Mouse (Mus musculus) thymus, adult 2 months (tissue): ENCODE data around the gene Acsl6. TPM values are rescaled to one million over a fixed set of nuclear protein-coding genes. Genes with fewer than 3 reads are reported as not detected.

Source experiments
- DNase-seq: peaks from one replicate; pipeline ENCODE4 v3.0.0; 2021
- H3K27ac ChIP-seq: fragments of 200-500 bp; 2 replicates; pipeline ENCODE4 v1.5.1; 2012; ENCODE audit warnings: low read length, control low read depth; ENCODE audit not compliant: control insufficient read depth, insufficient read depth
- H3K27me3 ChIP-seq: fragments of 200-500 bp; 2 replicates; pipeline ENCODE4 v1.6.1; 2012; ENCODE audit warnings: mild to moderate bottlenecking, low read length, moderate library complexity, mixed read lengths; ENCODE audit not compliant: control insufficient read depth, insufficient read depth
- H3K36me3 ChIP-seq: fragments of 200-500 bp; 2 replicates; pipeline ENCODE4 v1.6.1; 2012; ENCODE audit warnings: mild to moderate bottlenecking, low read length, moderate library complexity; ENCODE audit not compliant: control insufficient read depth, insufficient read depth
- H3K4me1 ChIP-seq: fragments of 200-500 bp; replicated peaks from 2 replicates; pipeline ENCODE4 v1.6.1; 2012; ENCODE audit warnings: low read length; ENCODE audit not compliant: control insufficient read depth, insufficient read depth
- H3K4me3 ChIP-seq: fragments of 200-500 bp; 2 replicates; pipeline ENCODE4 v1.5.1; 2012; ENCODE audit warnings: mild to moderate bottlenecking, low read length, control low read depth, moderate library complexity; ENCODE audit not compliant: control insufficient read depth, insufficient read depth
- CTCF ChIP-seq: fragments of 200-500 bp; IDR thresholded peaks from 2 replicates; pipeline ENCODE4 v1.5.1; 2012; ENCODE audit warnings: mild to moderate bottlenecking, control low read depth, low read length, moderate library complexity, borderline replicate concordance; ENCODE audit not compliant: control insufficient read depth, poor library complexity, insufficient read depth; ENCODE audit errors: extremely low read depth
- POLR2A ChIP-seq: fragments of 200-500 bp; IDR thresholded peaks from 2 replicates; pipeline ENCODE4 v1.6.1; 2012; ENCODE audit warnings: mild to moderate bottlenecking, low read length, control low read depth, moderate library complexity; ENCODE audit not compliant: control insufficient read depth, poor library complexity, insufficient read depth; ENCODE audit errors: extremely low read depth
- WGBS: fragments of 180-500 bp; shearing (Covaris S2); methylation state at CpG from one replicate; pipeline ENCODE4 v1.1.7; 2018; 5-methylcytosine and 5-hydroxymethylcytosine counted together
- polyA plus RNA-seq: library from polyadenylated mRNA; depleted of rRNA; stranded (reverse); fragments of >200 nt; gene quantifications from 2 replicates; pipeline ENCODE4 v1.2.3, GENCODE M21; 2012

Gene Acsl6
- polyA plus RNA-seq, 1 experiment = 0.40 TPM

DNA sequence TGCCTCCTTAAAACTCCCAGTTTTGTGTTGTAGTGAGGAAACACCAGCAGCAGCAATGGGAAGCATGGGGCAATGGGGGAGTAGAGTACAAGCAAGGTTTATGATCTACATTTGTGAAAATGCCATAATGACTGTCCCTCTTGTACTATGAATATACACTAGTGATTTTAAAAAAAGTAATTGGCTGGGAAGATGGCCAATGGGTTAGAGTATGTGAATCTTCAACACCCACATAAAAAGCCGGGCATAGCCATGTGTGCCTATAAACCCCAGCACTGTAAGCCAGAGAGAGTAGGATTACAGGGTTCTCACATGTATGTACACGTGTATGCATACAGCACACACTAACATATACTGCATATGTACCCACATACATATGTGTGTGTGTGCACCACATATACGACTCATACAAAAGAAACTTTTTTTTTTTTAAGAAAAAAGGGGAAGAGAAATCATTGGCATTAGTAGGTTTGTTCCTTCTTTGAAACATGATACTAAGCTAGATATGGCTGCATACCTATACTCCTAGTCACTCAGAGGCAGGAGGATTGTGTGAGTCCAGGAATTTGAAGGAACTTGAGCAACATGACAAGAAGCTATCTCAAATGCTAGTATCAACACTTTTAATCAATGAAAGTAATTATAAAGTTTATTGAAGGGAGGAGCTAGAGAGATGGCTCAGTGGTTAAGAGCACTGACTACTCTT lies 34.3 kb upstream of the Acsl6 start:
- Histone ChIP-seq H3K27me3 (no peaks in the 10 kb centered on the region), H3K4me3 (no peak overlapping the region), H3K27ac (no peak overlapping the region), H3K36me3 (no peaks in the 10 kb centered on the region), H3K4me1 (no peaks in the 10 kb centered on the region)
- TF ChIP-seq CTCF (no peak), POLR2A (no peak)
- WGBS = 77% methylated on average over 3 of the region's 3 CpGs
- DNase-seq = no peak

DNA sequence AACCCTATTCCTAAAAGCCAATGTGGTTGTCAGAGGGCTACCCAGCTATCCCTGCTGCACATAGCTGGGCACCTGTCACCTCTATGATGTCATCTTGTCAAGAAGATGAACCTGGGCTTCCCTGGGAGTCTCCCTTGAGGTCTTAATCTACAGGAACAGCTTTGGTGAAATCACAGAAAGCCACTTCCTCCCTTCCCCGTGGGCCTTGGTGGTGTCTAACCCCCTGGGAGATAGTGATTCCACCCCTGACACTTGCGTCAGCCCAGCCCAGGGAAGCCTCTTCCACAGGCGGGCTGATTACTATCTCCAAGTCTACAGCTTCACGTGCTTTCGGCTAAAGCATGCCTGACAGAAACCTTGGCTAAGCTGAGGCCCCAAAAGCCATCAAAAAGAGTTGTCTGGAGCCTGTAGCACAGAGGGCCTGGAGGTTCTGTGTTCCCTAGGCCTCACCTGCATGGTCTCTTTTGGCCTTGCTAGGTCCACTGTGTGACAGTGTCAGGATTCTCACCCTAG lies 32.1 kb upstream of the Acsl6 start:
- TF ChIP-seq POLR2A = no peak
- no peak for TF ChIP-seq CTCF
- Histone ChIP-seq H3K36me3 (no peaks in the 10 kb centered on the region), H3K4me3 (no peak overlapping the region), H3K4me1 (no peaks in the 10 kb centered on the region), H3K27me3 (no peaks in the 10 kb centered on the region), H3K27ac (no peak overlapping the region)
- whole genome bisulfite sequencing = 31% methylated on average over 5 of the region's 5 CpGs
- no peak for DNase-seq

DNA sequence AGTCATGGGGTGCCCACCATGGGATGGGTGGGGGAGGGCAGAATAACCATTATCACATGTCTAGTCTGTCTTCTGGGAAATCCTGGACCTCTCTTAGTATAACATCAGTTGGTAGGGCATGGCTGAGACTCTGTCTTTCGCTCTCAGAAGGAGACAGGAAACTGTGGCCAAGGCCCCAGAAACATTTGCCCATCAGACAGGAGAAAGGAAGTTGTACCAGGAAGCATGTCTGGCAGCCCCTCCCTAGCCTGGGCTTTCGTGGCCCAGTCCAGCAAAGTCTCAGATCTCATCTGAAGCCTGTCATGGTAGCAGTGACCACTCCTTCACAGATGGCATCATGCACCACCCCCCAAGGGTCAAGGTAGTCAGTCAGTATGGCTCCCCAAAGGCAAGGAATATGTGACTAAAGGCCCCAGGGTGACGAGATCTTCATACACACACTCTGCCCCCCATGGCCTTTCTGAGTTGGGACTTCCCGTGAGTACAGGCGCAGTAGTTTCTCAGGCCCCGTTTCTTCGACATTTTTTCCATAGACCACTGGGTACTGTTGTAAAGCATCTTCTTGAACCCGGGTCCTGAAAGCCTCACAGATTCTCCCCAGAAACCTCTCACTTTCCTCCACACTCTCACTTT lies 15.7 kb upstream of the Acsl6 start:
- Histone ChIP-seq H3K4me1 (peaks cover 6% of the 10 kb centered on the region; the same call in 1 of the 2 replicates), H3K27me3 (no peaks in the 10 kb centered on the region), H3K4me3 (no peak overlapping the region), H3K27ac (no peak overlapping the region), H3K36me3 (no peaks in the 10 kb centered on the region)
- DNase-seq = no peak
- TF ChIP-seq POLR2A = no peak
- TF ChIP-seq CTCF = no peak
- 56% methylated on average over 8 of the region's 8 CpGs for WGBS

DNA sequence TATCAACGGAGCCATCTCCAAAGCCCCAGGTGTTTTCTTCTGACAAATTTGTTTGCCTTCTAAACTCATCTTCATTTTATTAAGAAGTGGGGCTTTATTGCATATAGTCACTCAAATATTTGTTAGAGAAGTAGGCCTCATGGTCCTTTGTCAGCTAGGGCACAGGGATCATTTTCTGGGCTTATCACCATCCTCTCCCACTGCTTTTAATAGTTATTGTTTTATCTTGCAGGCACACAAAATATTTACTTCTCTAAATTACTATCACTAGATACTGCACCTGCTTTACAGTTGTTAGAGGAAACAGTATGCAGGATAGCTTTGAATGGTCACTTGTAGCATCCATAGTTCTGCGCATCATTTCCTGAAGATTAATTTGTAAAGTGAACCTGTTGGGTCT lies 11.4 kb upstream of the Acsl6 start:
- H3K4me1 ChIP-seq = peaks cover 6% of the 10 kb centered on the region; the same call in 1 of the 2 replicates
- no peak overlapping the region for H3K27ac ChIP-seq
- no peak for DNase-seq
- no peaks in the 10 kb centered on the region for H3K27me3 ChIP-seq
- no peaks in the 10 kb centered on the region for H3K36me3 ChIP-seq
- WGBS = 89% methylated on average over 2 of the region's 2 CpGs
- no peak overlapping the region for H3K4me3 ChIP-seq
- TF ChIP-seq CTCF (no peak), POLR2A (no peak)

DNA sequence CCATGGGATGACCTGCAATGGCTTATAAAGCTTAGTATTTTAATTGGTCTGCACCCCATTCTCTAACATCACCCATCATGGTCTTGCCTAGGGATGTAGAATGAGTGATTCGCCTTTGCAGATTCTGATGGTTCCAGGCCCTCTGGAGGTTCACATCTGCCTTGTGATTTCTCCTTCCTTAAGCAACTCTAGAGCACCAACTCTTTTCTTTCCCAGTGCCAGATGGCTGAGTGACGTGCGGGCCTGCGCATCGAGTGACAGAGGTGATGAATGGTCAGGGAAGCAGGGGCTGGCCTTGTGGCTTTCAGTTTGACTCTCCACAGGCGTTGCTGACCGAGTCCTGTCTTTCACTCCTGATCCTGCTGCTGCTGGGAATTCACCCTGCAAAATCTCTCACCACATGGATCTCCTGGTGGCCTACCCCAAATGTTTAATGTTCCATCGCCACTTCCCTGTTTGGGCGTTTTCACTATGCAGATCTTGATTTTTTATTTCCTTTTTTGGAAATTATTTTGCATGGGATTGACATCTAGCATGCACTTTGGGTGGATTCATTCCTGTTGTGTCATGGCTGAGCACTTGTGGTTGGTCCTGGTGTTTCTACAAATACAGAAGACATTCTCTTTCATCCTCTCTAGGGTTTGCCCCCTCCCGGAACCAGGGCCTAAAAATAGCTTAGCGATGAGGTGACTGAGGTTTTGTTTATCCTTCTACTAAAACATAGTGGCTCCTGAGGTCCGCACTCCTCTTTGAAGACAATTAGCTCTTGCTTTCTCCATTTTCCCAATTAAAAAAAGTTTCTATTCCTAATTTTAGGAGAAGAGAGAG lies 9.4 kb upstream of the Acsl6 start:
- TF ChIP-seq POLR2A = no peak
- TF ChIP-seq CTCF = no peak
- WGBS = 54% methylated on average over 12 of the region's 12 CpGs
- no peaks in the 10 kb centered on the region for H3K27me3 ChIP-seq
- no peaks in the 10 kb centered on the region for H3K36me3 ChIP-seq
- H3K4me1 ChIP-seq = no peaks in the 10 kb centered on the region; the same call in 1 of the 2 replicates
- no peak overlapping the region for H3K4me3 ChIP-seq
- no peak overlapping the region for H3K27ac ChIP-seq
- no peak for DNase-seq

DNA sequence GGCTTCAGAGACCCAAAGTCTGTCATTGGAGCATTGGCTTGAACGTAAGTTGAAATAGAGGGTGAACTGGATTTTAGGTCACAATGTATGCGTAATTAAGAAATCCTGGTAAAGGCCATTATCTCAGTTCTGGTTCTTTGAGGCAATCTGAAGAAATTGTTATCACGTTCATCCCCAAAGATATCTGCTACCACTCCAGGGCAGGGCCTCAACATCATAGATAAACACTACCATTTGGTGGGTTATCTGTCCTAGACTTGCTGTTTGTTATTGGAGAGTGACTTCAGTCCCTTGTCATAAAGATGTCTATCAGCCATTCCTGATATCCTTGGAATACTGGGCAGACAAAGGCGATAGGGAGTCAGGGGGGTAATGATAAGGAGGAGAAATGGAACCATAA lies 7.6 kb upstream of the Acsl6 start:
- no peak for TF ChIP-seq CTCF
- no peak for TF ChIP-seq POLR2A
- H3K27me3 ChIP-seq = no peaks in the 10 kb centered on the region
- WGBS = 92% methylated on average over 4 of the region's 4 CpGs
- no peak for DNase-seq
- H3K4me3 ChIP-seq = no peak overlapping the region
- H3K4me1 ChIP-seq = no peaks in the 10 kb centered on the region; the same call in 1 of the 2 replicates
- H3K27ac ChIP-seq = no peak overlapping the region
- no peaks in the 10 kb centered on the region for H3K36me3 ChIP-seq
